Mouse (Mus musculus): ENCODE measurements around the gene Cat.

DNA sequence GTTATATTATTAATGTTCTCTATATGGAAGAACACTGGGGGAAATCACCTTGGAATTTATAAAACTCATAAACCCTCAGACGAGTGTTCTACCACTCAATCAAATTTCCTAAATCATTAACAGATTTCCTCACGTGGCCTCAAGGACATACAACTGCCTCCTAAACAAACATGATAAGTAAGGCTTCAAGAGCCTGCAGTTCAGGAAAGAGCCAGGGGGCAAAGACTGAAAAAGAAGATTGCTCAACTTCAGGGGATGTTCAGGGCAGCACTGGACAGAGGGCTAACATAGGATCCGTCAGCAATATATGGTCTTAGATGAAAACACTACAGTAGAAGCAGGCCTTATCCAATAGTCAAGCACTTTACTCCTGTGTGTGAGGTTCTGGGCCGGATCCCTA, 7.5 kb downstream of the Cat start:
- no peak for TF ChIP-seq POLR2A (IDR thresholded peaks at IDR 0.05; ENCODE audit: low read depth, low read length)
- TF ChIP-seq CTCF (conservative IDR thresholded peaks at IDR 0.05; ENCODE audit: insufficient read depth, insufficient read length, low read depth, low read length) = no peak
